Mouse (Mus musculus): ENCODE results near the gene Sema3d. TPM values are rescaled to one million over a fixed set of nuclear protein-coding genes. Genes with fewer than 3 reads are reported as not detected.

Sema3d gene
- total RNA-seq, 2 experiments from 2014 or later = 6.8 to 7.8 TPM

GRCm38 (mm10) chr5:12584886-12585285 lies 201.7 kb downstream of the Sema3d start:
- DNase-seq (ENCODE audit: low spot score in 2 of 2) = no peak

DNA sequence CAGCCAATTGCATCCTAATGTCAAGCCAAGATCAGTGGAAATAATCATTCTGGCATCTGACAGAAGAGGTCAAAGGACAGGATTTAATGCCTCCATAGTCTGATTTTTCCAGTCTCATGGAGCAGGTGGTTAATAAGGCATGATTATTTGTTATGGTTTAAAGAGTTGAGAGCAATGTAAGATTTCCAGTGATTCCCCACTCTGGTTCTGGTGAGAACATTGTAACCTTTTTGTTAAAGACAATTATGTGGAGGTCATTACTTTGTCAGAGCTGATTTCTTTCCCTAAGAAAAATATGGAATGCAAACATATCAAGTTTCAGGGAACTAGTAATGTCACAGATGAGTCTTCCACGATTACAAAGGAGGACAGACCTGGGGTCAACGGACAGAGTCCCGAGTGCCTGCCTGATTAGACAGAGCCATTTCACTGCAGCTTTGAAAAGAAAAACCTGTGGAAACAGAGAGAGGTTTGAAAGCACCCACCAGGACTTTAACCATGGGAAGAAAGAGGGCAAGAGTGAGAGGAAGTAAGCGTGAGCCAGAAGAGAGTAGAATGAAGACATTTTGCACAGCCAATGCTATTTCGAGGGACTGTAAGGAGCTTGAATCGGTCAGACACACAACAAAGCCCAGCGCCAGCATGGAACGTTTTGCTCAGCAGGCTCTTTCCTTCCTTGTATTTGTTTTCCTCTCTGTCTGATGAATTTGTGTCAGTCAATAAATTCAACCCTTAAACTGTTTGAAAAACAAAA lies 251.2 kb downstream of the Sema3d start:
- DNase-seq (ENCODE audit: low spot score in 2 of 2) = no peak

- no peak for DNase-seq (ENCODE audit: low spot score in 2 of 2)
Measured at GRCm38 (mm10) chr5:12637763-12638468, 254.7 kb downstream of the Sema3d start.
